Mouse (Mus musculus) E14TG2a.4 (cell line): Measurements from ENCODE around the gene Krt10.

Experiments
- CTCF ChIP-seq: conservative IDR thresholded peaks from 2 replicates; pipeline ENCODE4 v1.5.1; 2014; ENCODE audit warnings: low read length
- NANOG ChIP-seq: IDR thresholded peaks from 2 replicates; pipeline ENCODE4 v1.6.1; 2014; ENCODE audit warnings: borderline replicate concordance, low read length, mixed read lengths
- POU5F1 ChIP-seq: IDR thresholded peaks from 2 replicates; pipeline ENCODE4 v1.6.1; 2014; ENCODE audit warnings: low read length, borderline replicate concordance

DNA sequence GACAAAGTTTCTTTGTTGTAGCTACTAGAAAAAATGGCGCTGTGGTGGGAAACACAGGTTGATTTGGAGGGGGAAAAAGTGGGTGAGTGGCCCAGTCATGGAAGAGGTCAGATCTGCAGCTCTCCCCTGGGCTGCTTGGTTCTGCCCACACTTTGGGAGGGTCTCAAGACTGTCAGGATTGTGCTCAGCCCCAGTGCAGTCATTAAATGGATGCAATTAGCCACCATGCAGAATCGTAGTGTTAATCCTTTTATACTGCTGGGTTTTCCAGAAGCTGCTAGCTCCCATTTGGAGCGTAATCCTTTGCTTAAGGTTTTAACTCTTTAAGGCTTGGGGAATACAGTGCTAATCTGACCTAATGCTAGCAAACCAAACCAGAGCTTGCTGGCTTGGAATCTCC lies 6.9 kb upstream of the Krt10 start:
- TF ChIP-seq CTCF (no peak), NANOG (no peak), POU5F1 (no peak)
